Mouse (Mus musculus): ENCODE data around the gene Myo15b.

The Myo15b gene

DNA sequence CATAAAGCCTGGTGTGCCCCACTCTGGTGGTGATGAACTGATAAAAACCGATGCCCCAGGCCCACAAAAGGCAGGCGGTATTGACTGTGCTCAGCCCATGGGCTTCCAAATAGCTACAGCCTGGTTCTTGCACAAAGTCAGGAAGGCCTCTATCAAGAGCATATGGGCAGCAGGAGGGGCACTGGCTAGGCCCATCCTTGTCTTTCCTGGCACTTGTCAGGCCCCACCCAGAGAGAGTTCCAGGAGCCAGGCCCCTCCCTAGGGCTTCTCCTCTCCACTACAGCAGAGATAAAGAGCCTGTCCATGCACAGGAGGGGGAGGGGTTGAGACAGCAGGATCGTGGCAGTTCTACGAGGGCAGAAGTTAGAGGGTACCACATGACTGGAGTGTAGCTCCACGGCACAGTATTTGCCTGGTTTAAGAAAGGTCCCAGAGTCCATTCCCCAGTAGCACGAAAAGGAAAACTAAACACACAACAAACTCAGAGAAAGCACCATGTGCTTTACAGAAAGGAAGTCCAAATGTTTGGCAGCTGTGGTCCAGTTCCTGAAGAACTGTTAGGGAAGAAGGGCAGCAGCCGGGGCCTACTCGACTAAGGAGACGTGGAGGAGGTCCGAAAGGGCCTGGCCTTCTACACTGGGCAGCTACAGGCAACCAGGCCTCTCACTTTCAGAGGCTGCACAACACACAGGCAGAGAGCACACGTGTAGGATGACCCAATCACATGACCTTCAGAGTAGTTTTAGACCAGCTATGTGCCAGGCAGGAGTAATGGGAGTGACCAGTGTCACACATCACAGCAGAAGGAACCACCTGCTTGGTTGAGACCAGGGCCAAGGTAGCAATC, 45.4 kb downstream of the Myo15b start:
- no peak for DNase-seq (ENCODE audit: low spot score)

DNA sequence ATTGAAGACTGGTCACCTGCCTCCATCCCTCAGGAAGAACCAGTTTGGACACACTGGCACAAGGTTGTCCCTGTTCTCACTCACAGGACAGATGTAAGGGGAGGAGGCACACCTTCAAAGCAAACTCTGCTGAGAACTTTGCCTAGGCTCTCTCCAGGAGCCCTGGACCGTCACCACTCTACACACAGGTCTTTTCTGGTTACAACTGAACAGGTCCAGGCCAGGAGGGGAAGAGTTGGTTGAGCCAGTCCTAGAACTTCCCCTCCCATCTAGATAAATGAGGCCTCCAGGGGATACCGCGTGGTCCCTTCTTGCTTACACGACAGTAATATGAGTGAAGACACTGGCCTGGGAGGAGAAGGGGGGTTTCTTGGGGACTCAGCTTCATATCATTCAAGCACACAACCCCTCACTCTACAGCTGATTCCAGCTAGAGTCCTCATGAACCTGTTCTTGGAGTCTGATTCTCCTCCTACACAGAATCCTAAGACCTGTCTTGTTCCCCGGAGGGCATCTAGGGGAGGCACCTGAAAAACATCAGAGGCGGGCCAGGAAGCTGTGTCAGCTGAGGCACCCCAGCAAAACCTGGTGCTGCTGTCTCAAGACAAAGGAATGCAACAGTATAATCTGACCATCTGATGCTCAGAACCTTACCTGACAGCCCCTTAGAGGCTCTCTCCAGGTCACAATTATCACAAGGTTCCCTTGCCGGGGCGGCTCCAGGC, 46.2 kb downstream of the Myo15b start:
- DNase-seq (ENCODE audit: low spot score): no peak

DNA sequence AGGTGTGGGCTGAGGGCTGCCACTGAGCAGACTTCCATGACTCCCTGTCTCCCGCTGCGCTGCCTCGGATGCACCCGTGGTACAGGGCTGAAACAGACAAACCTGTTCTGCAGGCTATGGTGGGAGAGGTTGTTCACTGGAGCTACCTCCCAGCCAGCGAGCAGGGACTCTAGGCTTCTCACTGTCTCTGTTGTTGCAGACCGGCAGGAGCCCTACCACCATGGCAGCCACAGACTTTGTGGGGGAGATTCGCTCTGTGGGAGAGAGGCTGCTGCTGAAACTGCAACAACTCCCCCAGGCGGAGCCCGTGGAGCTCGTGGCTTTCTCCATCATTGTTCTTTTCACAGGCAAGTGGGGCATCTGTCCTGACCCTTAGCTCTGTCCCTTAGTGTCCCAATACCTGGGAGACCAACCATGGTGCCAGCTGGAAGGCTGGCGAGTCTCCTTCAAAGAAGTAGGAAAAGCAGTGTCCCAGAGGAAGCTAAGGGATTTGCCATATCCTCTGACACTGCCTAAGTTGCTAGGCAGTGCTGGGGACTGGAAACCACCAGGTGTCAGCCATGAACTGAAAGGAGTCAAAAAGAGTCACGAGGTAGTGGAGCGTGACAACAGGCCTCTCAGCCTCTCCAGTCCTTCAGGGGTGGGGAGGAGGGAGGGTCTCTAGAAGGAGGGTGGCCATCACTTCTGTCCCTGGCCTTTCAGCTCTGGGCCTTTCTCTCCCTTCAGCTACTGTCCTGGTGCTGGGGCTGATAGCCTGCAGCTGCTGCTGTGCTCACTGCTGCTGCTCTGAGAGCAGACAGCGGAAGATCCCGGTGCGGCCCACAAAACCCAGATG, 47.0 kb downstream of the Myo15b start:
- DNase-seq (ENCODE audit: low spot score): peak; percentile 44

DNA sequence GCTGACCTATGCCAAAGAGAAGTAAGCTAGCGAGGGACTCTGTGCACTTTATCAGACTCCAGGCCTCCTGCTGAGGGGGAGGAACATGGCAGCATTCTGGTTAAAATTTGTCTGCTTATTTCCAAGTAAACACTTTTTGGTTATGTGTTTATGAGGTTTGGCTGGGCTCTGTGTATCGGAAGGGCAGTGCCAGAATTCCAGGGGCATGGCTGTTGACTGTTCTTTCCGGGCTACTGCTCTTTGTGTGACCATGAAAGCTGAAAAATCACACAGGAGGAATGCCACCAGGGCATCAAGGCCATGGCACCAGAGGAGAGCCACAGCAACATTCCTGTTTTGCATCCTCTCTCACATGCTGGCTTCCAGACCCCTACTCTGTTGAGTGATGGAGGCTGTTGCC, 47.9 kb downstream of the Myo15b start:
- DNase-seq (ENCODE audit: low spot score): no peak

DNA sequence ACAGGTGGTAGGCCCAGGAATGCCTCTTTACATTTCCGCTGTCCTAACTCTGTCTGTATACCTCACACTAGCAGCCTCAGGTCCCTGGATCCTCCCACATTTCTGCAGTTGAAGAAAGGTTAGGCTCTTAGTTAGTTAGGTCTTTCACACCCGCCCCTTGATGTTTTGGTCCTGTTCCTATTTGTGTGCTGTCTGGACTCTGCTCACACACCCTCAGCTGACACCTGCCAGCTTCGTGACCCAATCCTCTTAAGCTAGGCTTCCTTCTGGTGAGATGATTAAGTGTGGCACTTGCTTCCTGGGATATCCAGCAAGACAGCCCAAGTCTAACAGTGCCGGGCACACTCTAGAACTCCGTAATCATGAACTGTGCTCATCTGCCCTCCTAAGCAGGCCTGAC, 48.3 kb downstream of the Myo15b start:
- DNase-seq (ENCODE audit: low spot score): no peak

DNA sequence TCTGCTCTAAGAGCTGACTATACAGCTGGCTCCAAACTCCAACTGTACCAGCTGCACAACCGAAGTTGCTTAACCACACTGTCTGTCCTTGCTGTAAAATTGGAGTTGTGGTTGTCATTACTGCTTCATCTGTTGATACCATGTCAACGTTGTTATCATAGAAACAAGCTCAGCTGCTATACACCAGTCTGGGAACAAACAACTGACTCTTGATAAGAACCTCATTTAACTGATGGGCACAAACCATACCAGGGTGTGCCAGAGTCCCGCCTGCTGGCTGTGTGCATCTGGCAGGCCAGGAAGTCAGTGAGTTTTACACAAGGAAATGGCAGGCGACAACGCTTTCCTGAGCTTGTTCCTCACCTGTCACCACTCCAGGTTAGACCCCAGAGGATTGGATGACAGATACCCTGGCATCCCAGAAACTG, 52.9 kb downstream of the Myo15b start:
- DNase-seq (ENCODE audit: low spot score): no peak

DNA sequence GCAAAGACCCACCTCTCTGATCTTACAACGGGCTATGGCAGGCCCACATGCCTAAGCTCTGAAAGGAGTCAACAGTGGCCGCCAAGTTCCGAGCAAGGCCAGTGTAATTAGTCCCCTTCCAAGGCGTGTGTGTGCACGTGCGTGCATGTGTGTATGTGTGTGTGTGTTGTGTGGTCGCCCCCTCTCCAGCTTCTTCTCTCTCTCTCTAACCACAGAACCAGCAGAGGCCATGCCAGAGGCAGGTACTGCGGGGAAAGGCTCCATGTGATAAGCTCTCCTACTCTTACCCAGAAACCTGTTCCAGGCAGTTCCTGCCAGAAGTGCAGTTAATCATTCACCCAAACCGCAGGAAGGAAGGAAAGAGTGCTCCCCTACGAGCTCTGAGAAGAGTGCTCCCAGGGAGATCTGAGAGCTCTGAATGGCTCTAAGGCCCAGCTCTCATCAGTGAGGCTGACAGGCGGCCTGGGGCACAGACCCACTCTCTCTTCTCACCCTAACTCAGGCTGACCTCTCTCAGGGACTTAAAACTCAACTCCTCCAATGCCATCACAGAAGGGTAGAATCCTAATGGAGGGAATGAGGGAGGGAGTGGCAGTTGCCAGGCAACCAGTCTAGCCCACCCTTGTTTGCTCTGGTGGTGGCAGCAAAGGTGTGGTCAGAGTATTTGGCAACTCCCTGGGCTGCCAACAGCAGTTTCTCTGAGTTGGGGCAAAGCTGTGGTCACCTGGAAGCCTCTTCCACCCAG, 53.6 kb downstream of the Myo15b start, which contains the start of gene Smim6:
Smim6 (plus strand) TSS at position 386 of the 745 bp plus-strand sequence.
- DNase-seq (ENCODE audit: low spot score): no peak

DNA sequence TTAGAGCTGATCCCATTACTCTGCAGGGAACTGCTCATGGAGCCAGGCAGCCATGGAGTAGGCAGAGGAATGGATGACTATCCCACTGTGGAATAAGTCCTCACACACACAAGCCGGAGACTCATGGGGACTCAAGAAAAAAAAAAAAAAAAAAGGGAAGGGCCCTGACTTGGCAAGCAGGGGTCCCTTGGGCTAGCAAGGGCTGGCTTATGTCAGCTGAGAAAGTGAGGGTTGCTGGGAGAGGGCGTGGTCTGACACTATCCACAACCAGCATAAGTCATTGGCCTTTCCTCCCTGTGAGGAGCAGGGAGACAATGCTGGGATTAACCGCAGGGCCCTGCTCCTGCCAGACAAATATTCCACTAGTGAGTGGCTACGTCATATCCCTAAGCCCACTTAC, 58.4 kb downstream of the Myo15b start:
- no peak for DNase-seq (ENCODE audit: low spot score)

DNA sequence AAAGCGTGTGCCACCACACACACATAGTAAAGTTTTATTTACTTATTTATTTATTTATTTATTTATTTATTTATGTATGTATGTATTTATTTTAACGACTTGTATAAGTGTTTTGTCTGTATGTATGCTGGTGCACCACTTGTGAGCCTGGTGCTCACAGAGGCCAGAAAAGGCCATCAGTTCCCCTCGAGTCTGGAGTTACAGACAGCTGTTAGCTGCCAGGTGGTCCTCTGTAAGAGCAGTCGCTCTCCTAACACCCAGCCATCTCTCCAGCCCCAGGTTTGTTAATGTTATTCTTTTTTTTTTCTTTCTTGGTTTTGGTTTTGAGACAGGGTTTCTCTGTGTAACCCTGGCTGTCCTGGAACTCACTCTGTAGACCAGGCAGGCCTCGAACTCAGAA, 60.4 kb downstream of the Myo15b start:
- no peak for DNase-seq (ENCODE audit: low spot score)

DNA sequence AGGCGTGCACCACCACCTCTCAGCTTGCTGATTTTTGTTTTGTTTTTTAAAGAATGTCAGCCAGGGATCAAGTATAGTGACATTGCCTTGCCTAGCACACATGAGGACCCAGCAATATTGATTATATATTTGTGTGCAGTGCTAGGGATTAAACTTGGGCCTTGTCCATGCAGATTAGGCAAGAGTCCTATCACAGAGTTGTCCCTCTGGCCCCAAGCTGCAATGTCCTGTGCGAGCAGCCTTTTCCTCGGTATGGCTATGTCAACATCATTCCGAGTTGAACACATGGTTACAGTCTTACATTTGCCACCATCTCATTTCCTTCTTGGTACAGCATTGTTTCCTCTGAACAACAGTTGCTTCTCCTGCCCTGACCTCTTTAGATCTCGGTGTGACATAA, 60.9 kb downstream of the Myo15b start:
- DNase-seq (ENCODE audit: low spot score): no peak

DNA sequence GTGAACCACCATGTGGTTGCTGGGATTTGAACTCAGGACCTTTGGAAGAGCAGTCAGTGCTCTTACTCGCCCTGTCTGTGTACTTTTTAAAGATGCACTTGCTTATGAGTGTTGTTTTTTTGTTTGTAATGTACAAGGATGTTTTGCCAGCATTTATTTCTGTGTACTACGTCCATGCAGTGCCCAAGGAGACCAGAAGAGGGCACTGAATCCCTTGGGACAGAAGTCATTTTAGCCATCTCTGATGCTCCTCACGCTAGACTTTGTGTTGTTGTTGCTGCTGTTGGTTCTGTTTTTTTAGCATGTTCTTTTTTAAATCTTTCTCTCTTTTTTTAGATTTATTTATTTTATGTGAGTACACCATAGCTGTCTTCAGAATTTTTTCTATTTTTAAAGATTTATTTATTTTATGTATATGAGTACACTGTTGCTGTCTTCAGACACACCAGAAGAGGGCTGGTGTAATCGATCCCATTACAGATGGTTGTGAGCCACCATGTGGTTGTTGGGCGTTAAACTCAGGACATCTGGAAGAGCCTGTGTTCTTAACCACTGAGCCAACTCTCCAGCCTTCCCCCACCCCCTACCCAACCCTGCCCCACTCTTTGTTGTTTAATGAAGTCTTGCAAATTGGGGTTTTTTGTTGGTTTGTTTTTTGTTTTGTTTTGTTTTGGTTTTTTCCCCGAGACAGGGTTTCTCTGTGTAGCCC, 62.1 kb downstream of the Myo15b start:
- DNase-seq (ENCODE audit: low spot score): peak; percentile 43

DNA sequence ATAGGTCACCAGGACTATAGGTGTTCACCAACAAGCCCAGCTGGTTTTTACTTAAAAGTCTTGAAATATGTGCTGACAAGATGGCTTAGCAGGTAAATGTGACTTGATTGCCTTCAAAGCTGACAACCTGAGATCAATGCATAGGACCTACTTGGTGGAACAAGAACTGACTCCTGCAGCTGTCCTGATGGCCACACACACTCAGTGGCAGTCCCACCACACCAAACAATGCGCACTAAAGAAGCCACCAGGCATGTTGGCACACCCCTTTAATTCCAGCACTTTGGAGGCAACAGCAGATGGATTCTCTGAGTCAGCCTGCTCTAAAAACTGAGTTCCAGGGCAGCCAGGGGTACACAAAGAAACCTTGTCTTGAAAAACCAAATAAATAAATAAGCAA, 63.8 kb downstream of the Myo15b start:
- no peak for DNase-seq (ENCODE audit: low spot score)

DNA sequence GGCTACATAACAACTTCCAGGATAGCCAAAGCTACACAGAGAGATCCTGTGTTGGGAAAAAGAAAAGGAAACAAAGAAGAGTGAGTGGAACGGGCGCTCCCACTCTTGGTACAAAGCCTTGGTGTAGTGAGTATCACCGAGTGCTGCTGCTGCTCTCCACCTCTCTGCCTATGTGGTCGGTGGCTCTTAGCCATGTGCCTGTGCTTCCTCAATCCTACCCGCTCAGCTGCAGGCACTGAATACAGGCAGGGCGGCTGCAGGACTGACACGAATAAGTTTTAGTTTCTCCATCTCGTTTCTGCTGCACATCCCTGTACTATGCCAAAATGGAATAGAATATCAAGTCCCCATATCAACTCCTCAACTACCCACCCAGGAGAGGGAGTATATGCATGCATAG, 70.8 kb downstream of the Myo15b start:
- DNase-seq (ENCODE audit: low spot score): no peak

DNA sequence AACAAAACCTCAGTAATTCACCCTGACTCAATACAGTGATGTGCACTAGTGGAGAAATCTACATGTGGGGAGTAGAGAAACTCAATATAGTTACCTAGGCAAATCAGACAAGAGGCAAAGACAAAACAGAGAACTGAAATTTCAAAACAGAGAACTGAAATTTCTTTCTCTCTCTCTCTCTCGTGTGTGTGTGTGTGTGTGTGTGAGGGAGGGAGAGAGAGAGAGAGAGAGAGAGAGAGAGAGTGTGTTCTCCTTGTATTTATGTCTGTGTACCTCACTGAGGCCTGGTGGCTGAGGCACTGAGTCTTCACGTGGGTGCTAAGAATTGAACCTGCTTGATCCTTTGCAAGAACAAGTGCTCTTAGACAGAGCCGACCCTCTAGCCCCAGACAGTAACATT, 71.6 kb downstream of the Myo15b start:
- DNase-seq (ENCODE audit: low spot score): no peak

DNA sequence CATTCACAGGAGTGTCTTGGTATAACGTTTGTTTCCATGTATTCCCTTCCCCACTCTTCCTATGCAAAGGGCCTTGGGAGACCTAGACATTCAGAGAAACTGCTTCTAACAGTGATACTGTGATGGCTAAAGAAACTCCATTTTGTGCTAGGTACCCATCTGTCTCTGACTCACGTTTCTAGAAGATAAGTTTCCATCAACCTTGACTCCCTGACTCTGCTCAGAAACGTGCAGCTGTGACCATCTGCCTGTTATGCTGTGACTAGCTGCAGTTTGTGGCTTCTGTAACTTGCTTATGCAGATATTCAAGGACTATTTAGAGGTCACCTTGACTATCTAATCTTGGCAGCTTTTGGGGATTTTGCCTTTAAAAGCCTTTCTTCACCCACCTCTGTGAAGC, 73.0 kb downstream of the Myo15b start:
- DNase-seq (ENCODE audit: low spot score): no peak

DNA sequence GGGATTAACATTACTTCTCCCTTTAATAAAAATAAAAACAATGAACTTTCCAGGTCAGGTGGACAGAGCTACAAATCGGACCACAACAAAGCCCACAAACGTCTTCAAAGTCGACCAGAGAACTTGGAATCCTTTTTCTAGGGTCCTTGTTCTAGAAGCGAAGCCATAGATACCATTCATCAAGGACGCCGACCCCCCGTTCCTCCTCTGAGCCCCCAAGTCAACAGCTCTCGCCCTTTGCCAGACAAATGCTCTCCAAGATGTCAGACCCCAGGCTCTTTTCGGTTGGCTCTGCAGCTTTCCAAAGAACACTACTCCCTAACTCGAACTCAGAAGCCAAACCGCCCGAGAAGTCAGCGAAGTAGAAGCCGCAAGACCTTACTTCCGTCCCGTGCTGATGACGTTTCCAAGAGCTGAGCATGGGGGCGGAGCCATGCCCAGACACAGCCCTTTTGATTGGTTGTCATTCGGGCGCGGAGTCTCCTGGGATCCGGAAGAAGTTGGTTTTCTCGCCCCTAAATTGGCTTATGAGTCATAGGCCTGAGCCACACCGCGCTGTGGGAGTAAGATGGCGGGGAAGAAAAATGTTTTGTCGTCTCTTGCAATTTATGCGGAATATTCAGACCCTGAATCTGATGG, 75.0 kb downstream of the Myo15b start, which contains the start of the genes Sap30bp and Recql5:
Sap30bp (plus strand) TSS at position 175 of the 639 bp plus-strand sequence.
Recql5 (minus strand) TSS at position 370 of the 639 bp plus-strand sequence.
- DNase-seq (ENCODE audit: low spot score): peak; percentile 95

DNA sequence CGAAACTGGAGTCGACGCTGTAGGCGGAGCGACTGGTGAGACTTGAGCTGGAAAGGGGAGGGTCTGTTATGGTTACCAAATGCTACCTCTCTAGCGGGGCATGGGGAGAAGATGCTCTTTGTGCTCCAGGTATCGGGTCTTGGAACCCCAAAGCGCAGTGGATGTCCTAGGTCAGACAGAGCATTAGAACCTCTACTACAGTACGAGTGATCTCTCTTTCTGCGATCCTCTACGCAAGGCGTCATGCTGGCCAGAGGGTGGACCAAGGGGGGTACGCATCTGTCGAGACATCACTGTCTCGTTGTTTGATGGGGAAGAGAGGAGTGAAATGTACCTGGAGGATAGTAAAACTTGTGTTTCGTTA, 75.5 kb downstream of the Myo15b start:
- DNase-seq (ENCODE audit: low spot score): no peak

DNA sequence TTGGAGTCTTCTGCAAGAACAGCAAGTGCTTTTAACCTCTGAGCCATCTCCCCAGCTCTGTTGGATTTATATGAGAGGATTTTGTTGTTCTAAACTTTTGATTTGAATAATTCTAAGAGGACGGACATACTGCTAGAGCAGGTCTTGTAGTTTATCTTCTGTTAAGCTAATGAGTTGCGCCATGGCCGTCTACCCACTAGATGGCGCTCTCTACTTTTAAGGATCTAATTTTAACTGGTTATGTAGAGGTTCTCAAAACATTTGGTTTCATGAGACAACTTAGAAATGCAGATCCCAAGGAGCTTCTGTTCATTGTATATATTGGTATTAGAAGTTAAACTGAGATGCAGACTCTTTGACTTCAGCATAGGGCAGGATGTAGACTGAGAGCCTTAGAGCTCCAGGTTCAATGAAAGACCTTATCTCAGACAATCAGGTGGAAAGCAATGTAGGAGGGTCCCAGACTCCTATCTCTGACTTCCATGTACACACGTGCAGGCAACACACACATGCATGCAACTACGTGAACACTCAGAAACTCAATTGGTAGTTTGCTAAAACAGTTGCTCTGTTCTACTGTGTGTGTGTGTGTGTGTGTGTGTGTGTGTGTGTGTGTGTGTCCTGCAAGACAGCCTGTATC, 81.6 kb downstream of the Myo15b start:
- DNase-seq (ENCODE audit: low spot score): peak; percentile 55

DNA sequence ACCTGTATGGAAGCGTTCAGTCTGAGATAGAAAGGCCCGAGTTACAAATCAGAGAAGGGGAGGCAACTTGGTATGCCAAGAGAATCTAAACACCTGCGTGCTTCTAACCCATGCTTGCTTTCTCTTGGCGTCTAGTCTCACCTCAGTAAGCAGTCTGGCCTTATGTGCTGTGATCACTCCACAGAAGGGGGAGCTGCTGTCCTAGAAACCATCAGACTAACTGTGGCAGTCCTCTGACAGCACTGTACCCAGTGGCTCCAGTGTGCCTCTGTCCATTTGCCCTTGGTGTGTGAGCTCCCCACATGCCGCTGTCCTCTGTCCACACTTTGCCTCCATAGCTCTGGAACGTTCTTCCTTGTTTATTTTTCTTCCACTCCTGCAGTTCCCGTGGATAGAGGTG, 83.8 kb downstream of the Myo15b start:
- no peak for DNase-seq (ENCODE audit: low spot score)
